Mouse (Mus musculus) retina, postnatal 1 day (tissue): ENCODE data around the gene Dst.

Experiments used
- DNase-seq: peaks from one replicate; pipeline ENCODE4 v3.0.0-alpha.2; 2012

The Dst gene

GRCm38 (mm10) chr1:34183250-34183926, 275.4 kb downstream of the Dst start:
- DNase-seq = peak; percentile 33

- DNase-seq = peak; percentile 24
Observed at GRCm38 (mm10) chr1:34184266-34184665, 276.2 kb downstream of the Dst start.

GRCm38 (mm10) chr1:34186033-34186432, 278.0 kb downstream of the Dst start:
- DNase-seq = no peak

- no peak for DNase-seq
Observed at GRCm38 (mm10) chr1:34187501-34187900, 279.5 kb downstream of the Dst start.

- no peak for DNase-seq
Observed at GRCm38 (mm10) chr1:34188721-34189236, 280.8 kb downstream of the Dst start.

GRCm38 (mm10) chr1:34189318-34189717, 281.3 kb downstream of the Dst start:
- DNase-seq = no peak

DNA sequence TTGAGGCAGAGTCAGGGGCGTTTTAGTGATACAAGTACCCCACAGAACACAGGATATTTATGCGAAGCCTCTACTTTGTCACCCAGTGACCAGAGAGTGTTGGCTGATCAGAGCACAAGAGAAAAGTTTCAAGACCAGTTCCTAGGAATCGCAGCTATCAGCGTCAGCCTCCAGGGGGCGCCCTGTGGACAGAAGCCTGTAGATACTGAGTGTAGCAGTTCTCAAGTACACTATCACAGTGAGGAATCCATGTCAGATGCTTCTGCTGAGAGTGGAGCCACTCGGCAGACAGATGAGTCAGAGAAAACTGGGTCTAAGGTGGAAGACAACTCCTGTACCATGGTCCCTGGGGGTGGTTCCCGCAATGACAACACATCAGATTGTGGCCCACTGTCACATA, 281.9 kb downstream of the Dst start:
- peak; percentile 69 for DNase-seq

- DNase-seq = no peak
Observed at GRCm38 (mm10) chr1:34192174-34192573, 284.1 kb downstream of the Dst start.

GRCm38 (mm10) chr1:34200791-34201190, 292.8 kb downstream of the Dst start:
- DNase-seq = no peak

GRCm38 (mm10) chr1:34201483-34201882, 293.5 kb downstream of the Dst start:
- peak; percentile 73 for DNase-seq

GRCm38 (mm10) chr1:34211704-34212103, 303.7 kb downstream of the Dst start:
- peak; percentile 89 for DNase-seq

- DNase-seq = peak; percentile 80
Observed at GRCm38 (mm10) chr1:34216456-34216855, 308.4 kb downstream of the Dst start.

- DNase-seq = peak; percentile 84
Observed at GRCm38 (mm10) chr1:34218323-34218722, 310.3 kb downstream of the Dst start.

- DNase-seq = no peak
Observed at GRCm38 (mm10) chr1:34218801-34219200, 310.8 kb downstream of the Dst start.

GRCm38 (mm10) chr1:34220094-34220601, 312.1 kb downstream of the Dst start:
- no peak for DNase-seq

- DNase-seq = no peak
Observed at GRCm38 (mm10) chr1:34223866-34224265, 315.8 kb downstream of the Dst start.

DNA sequence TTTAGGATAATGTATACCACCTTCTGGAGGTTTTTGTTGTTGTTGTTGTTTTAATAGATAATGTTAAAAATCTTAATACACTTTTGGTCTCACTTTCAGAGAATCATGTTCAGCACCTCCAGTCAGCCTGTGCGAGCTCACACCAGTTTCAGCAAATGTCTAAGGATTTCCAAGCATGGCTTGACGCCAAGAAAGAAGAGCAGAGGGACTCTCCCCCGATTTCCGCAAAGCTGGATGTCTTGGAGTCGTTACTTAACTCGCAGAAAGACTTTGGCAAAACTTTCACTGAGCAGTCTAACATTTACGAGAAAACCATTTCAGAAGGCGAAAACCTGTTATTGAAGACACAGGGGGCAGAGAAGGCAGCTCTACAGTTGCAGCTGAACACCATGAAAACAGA, 319.7 kb downstream of the Dst start:
- DNase-seq = no peak

DNA sequence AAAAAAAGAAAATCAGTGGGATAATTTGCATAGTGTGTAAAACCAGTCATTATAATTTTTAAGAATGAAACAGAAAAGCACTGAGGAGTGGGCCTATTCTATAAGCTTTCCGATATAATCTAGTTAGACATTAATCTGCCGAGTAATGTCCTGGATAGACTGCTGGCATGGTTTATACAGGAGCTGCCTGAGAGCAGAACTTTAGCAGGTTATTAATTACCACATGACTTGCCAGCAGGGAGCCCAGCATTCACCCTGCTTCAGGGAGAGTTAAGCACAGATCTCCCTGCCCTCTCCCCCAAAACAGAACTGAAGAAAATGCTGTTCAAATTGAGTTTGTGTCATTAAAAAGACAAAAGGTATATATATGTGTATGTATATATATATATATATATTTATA, 323.0 kb downstream of the Dst start:
- DNase-seq = no peak

GRCm38 (mm10) chr1:34236254-34236723, 328.3 kb downstream of the Dst start:
- peak; percentile 91 for DNase-seq

- peak; percentile 49 for DNase-seq
Observed at GRCm38 (mm10) chr1:34237211-34237610, 329.2 kb downstream of the Dst start.

- no peak for DNase-seq
Observed at GRCm38 (mm10) chr1:34237689-34238091, 329.7 kb downstream of the Dst start.

DNA sequence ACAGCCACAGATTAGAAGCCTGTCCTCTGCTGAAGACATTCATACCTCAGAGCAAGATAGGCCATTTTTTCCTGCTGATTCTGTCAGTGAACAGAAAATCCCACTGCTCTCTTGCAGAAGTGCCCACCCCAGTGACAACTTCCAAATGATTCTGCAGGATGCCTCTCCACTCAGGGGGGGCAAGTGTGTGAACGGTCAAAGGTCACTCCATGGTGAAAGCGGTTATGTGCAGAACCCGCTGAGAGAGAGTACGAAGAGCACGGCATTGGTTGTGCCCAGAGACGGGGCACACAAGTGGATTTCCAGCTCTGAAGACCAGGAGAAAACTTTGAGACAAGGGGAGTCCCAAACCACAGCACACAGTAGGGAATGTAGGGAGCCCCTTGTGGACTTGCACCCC, 330.2 kb downstream of the Dst start:
- no peak for DNase-seq

GRCm38 (mm10) chr1:34244678-34245077, 336.7 kb downstream of the Dst start:
- DNase-seq = no peak

GRCm38 (mm10) chr1:34245951-34246641, 338.1 kb downstream of the Dst start:
- DNase-seq = no peak
